ENCODE assay signal across 8 mouse cellular contexts in the genomic region with DNA sequence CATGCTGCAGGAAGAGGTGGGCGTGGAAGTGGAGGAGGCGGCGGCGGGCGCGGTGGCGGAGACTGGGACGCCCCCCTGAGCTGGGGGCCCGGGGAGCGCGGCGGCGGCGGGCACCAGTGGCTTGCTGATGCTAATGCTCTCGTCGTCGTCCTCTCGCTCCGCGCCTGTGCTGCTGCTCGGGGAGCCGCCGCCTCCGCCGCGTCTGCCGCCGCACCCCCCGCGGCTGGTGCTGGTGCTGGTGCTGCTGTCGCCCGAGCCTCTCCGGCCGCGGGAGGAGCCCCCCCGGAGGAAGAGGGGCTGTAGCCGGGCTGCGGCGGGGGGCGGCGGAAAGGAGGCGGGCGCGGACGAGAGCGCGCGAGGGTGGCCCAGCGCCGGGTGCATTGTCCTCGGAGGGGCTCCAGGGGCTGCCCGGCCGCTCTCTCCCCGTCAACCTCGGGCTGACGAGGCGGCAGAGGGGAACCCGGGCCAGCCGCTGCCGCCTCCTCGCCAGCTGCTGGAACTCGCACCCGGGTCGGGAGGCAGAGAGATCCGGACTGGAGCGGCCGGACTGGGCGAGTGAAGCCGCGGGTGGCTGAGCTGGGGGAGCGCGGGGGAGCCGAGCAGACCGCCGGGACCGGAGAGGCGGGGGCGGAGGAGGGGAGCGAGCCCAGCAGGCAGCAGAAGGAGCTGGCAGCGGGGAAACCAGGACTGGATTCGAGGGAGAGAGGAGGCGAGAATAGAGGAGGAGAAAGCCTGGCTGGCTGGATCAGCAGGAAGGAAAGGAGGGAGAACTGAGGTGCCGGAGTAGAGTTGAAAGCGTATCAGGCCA. TPM values are rescaled to one million over a fixed set of nuclear protein-coding genes. Genes with fewer than 3 reads are reported as not detected.
DNase-seq lines count a peak whose midpoint lies in the region; ATAC-seq and TF ChIP-seq lines count a peak whose summit lies in the region.

A gene (minus strand): TSS at position 434 of the 808 bp plus-strand sequence.

- ATAC-seq in embryonic facial prominence, embryonic 11.5 days (replicated peaks; ENCODE audit: insufficient number of reproducible peaks, low FRiP score, low TSS enrichment, low read depth) = peak; percentile 79
- no peak for ATAC-seq in erythroid progenitor cell, adult 5-6 weeks (replicated peaks; ENCODE audit: low FRiP score, poor library complexity, severe bottlenecking)

- intact Hi-C loops in heart, postnatal 14 days (cut with DNase I) = no loop called here

- peaks cover 27% of the 10 kb centered on the region for H3K4me1 ChIP-seq in E14TG2a.4 (replicated peaks; ENCODE audit: low read depth, low read length)
- H3K4me1 ChIP-seq in embryonic facial prominence, embryonic 11.5 days (ENCODE audit: control insufficient read depth, insufficient read depth, low read length) = peaks cover 6% of the 10 kb centered on the region; the same call in 1 of the 2 replicates

- H3K9me3 ChIP-seq in E14TG2a.4 (ENCODE audit: low read length) = no peaks in the 10 kb centered on the region
- H3K9me3 ChIP-seq in embryonic facial prominence, embryonic 11.5 days (replicated peaks; ENCODE audit: control insufficient read depth, low read length) = no peaks in the 10 kb centered on the region

- H3K27ac ChIP-seq in embryonic facial prominence, embryonic 11.5 days (replicated peaks; ENCODE audit: low read depth, low read length) = peak within 1 kb of the TSS; percentile 56

- peak; percentile 50 for DNase-seq in adrenal gland, adult 2 months
- DNase-seq in embryonic facial prominence, embryonic 11.5 days (ENCODE audit: low spot score) = peak; percentile 83
- DNase-seq in heart, postnatal 14 days = peak; percentile 57 to 58
- peak; percentile 91 to 92 for DNase-seq in layer of hippocampus, postnatal 36 days
- peak; percentile 82 for DNase-seq in lung, postnatal 10 days
- peak; percentile 93 for DNase-seq in retina, postnatal 1 day

- peak within 1 kb of the TSS; percentile 72 for H3K9ac ChIP-seq in embryonic facial prominence, embryonic 11.5 days (replicated peaks; ENCODE audit: low read length)

- no peak for TF ChIP-seq CTCF in E14TG2a.4 (conservative IDR thresholded peaks at IDR 0.05; ENCODE audit: low read length)

- WGBS in embryonic facial prominence, embryonic 11.5 days = under 1% methylated on average over 67 of the region's 84 CpGs

- peak within 1 kb of the TSS; percentile 88 for H3K4me3 ChIP-seq in E14TG2a.4 (replicated peaks; ENCODE audit: low read length)
- peak within 1 kb of the TSS; percentile 64 for H3K4me3 ChIP-seq in embryonic facial prominence, embryonic 11.5 days (ENCODE audit: low read depth, low read length)

- peaks cover 79% of the 10 kb centered on the region for H3K27me3 ChIP-seq in E14TG2a.4 (ENCODE audit: insufficient read depth, low read length)
- H3K27me3 ChIP-seq in embryonic facial prominence, embryonic 11.5 days (ENCODE audit: control insufficient read depth, insufficient read depth, low read length) = peaks cover 29% of the 10 kb centered on the region

- peak within 1 kb of the TSS; percentile 97 for H3K4me2 ChIP-seq in embryonic facial prominence, embryonic 11.5 days (ENCODE audit: low read depth, low read length)

- no peaks in the 10 kb centered on the region for H3K36me3 ChIP-seq in E14TG2a.4 (ENCODE audit: insufficient read depth, low read length)
- H3K36me3 ChIP-seq in embryonic facial prominence, embryonic 11.5 days (replicated peaks; ENCODE audit: control insufficient read depth, insufficient read depth, low read depth, low read length) = no peaks in the 10 kb centered on the region

RNA-seq across cellular contexts. Expression of the gene that starts here (rescaled TPM):
- under 1 TPM; 0.06 to 0.10 TPM for total RNA-seq in adrenal gland, adult 2 months (2021)
- 0.03 and 0.12 TPM in 2 replicates for polyA plus RNA-seq in adrenal gland, adult 2 months (2012; rRNA removed)
- polyA plus RNA-seq in embryonic facial prominence, embryonic 11.5 days (2014; fragmentation: Nextera tagmentation; extraction: Ambion mirVana) = 0.38 and 0.41 TPM in 2 replicates
- total RNA-seq in heart, postnatal 14 days (2021) = under 1 TPM in 1 of 2 experiments, not detected in 1; 0.05 TPM
- 10 to 100 TPM; 37.7 to 41.3 TPM for total RNA-seq in layer of hippocampus, postnatal 36 days (2021)
- total RNA-seq in erythroid progenitor cell, adult 5-6 weeks (2015; ENCODE audit: low replicate concordance) = not detected in 2 replicates
- total RNA-seq in erythroid progenitor cell, adult 5-6 weeks (2017; ENCODE audit: low replicate concordance) = not detected in 2 replicates

Comparison
In these comparisons a context has a peak if more than half of its experiments do, and no peak if none do; other contexts are left out.
1. RNA of the gene that starts here (total RNA-seq): 37.7 to 41.3 TPM in layer of hippocampus, postnatal 36 days; 0.06 to 0.10 TPM in adrenal gland, adult 2 months, 0.05 TPM in heart, postnatal 14 days and not detected in erythroid progenitor cell, adult 5-6 weeks; every median in the first group is over 10 times any median in the second.
2. Peak in DNase-seq in adrenal gland, adult 2 months; RNA of the gene not detected or under 1 TPM.
3. Peak in DNase-seq, ATAC-seq, H3K4me3 ChIP-seq, H3K27ac ChIP-seq, H3K9ac ChIP-seq and H3K4me2 ChIP-seq in embryonic facial prominence, embryonic 11.5 days; RNA of the gene not detected or under 1 TPM.
4. Peak in DNase-seq in heart, postnatal 14 days; RNA of the gene not detected or under 1 TPM.
5. Peak in every context shown above with its lines, with median percentiles within 50 percentile points of each other: DNase-seq.